Mouse (Mus musculus) monocyte, adult 2 months (primary cell): ENCODE data around the gene Olfr455.

Experiments used
- DNase-seq, 2 experiments: peaks; one replicate each; pipeline ENCODE4 v3.0.0; 2022; ENCODE audit warnings: low spot score in 2 of 2, low read depth in 1 of 2

The Olfr455 gene

DNA sequence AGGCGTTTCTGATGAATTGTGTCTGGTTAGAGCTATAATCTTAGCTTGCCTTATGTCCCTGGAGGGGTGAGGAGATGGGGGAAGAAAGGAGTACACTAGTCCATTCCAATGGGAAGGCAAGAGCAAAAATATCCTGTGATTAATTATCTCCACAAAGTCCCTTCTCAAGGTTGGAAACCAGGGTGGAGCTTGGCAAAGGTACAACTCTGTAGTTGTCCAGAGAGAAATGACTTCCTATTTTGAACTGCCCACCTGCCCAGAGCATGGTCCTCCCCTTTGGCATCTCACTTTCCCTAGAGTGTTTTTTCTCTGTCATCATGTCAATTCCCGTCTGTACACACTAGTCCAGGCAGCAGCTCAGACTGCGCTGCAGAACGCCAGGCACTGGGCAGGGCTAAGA is at the start of gene Olfr455:
TSS of gene Olfr455 (minus strand) at position 127 of the 400 bp plus-strand sequence.
- no peak for DNase-seq

DNA sequence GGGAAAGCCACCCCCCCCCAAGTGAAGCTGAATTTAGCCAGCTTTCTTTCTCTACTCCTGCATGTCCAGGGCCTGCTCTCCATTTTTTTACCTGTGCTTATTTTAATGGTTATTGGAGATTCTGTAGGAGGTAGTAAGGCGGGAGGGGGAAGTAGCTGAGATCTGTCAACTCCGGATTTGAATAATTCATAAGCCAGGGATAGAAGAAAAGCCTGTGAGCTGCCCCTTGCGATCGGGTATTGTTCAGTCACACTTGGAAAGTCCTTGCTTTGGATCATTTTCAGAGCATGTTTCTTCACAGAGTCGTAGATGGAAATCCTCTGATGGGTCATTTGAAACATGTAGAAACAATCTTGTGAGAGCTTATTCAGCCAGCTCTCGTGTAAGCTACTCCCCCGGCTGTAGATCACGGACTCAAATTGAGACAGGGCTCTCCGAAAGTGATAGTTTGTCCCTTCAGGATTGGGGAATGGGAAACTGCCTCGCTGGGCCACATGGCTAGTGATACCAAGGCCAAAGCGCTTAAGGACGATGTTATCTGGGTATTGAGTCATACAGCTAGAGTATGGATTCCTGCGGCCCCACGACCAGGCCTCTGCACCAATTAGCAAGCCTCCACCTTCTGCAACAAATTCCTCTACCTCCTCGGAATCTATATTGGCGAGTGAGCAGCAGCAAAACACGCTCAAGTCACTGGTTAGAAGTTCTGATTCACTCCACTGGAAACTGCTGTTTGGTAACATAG is 45.9 kb upstream of the Olfr455 start:
- no peak for DNase-seq

DNA sequence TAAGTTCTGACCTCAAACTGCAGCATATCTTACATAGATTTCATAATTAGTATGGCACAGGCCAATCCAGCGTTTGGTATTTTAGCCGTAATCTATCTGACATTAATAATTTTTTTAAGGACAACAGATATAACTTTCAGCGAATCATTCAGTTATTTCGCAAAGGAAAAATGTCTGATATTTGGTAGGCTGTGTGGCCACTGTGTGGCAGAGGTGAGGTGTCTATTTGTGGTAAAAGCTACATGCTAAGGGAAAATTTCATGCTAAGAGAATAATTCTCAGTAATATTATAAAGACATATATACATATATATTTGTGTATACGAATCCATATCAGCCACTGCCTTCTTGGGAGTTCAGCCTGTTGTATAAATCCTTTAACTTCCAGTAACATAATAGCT is 39.2 kb upstream of the Olfr455 start:
- DNase-seq: no peak

DNA sequence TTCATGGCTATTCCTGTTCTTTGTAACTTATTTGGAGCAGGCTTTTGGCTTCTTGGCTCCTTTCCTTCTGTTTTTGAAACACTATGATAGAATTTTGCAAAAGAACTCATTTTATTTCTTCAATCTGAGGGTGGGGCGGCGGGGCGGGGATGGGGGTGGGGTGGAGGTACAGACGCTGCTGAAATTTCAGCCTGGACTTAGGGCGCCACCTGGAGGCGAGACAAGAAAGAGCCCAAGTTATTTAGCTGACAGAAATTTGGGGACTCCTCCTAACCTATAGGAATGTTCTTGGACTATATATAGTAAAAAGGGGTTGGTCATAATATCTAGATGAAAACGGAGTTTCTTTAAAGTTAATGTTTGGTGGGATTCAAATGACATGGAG is 36.1 kb upstream of the Olfr455 start:
- no peak for DNase-seq

DNA sequence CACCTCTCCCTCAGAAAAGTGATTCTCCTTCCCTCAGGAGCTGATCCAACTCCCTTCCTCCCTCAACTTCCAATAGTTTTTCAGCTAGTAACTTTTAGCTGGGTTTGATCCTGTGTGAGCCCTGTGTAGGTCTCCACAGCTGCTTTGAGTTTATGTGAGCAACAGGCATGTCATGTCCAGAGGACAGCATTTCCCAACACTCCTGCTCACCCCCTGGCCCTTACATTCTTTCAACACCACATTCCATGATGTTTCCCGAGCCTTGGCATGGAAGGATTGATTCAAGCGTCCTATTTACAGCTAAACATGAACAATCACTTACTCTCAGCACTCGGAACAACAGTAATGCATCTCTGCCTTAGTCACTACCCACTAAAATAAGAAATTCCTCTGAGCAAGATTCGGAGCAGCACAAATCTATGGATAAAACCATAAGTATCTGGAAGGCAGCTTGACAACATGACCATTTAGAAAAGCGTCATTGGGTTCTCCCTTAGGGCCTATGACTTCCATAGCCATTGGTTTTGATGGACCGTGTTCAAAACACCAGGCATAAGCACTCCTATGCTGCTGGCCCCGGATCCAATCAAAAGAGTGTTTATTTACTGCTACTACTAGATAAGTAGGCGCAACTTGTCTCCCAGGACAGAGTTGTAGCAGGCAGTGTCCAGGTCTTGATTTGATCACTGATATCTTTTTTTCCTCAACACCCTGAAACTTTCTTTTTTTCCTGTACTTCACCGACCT is 35.5 kb upstream of the Olfr455 start:
- DNase-seq: no peak

DNA sequence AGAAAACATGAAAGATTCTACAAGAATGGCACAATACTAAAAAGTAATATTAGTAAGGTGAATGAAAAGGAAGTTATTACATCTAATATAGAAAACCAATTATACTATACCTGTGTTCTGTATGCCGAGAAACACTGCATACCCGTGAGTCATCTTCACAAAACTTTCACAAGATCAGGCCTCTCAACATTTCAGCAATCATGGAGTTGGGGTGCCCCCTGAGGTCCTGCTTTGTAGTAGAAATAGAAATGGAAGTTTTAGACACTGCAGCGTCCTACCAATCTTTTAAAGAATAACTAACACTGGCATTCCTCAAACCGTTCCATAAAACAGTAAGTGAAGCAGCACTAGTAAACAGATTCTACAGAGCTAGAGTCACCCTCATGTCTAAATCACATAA is 31.3 kb upstream of the Olfr455 start:
- no peak for DNase-seq

DNA sequence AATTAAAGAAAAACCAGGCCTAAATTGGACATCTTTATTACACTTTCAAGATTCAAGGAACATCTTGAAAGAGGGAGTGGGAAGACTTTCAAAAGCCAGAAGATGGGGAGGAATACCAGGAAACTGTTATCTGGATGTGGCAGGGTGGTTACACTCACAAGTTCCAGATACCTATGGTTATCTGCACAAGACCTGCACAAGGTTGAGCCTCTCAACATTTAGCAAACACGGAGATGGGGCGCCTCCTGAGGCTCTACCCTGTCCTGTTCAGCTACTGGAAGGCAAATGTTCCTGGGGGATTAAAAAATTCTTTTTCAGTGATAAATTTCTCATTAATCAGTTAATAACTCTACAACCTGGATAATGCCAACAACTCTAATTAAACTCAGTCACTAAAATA is 30.0 kb upstream of the Olfr455 start:
- DNase-seq: no peak

DNA sequence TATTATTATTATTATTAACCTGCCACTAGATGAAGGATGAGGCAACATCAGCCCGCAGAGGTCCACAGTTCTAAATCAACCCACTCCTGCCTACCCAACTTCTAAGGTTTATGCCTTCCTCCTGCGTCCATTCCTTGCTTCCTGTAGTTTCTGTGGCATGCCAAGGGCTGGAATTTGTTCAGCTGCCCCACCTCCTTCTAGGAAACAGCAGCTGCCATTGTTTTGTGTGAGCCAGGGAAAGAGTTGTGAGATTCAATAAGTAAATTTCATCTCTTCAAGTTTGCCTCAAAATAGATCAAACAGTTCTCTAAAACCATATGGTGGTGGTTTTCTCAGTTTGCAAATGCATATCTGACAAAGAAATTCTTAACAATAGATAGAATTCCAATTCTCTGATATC is 20.8 kb upstream of the Olfr455 start:
- no peak for DNase-seq

DNA sequence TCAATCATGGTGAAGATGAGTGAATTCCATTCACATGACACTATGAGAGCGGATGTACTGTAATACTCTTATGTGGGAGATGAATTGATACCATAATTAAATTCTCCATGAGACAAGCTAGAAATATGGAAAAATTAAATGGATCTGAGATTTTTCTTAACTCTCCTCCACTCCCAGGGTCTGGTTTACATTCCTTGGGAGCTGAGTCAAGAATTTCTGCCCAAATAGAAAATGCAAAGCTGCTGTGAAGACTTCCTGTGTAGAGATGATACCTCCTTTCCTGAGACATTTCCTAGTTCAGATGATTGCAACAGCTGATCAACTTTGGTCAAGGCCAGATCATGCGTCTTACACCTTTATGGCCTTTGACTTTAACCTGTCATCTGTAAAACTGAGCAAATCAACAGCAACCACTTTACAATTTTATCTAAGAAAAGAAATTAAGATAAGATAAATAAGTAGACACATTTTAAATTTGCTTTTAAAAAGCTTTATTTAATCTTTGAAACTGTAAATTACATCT is 18.8 kb upstream of the Olfr455 start:
- no peak for DNase-seq

DNA sequence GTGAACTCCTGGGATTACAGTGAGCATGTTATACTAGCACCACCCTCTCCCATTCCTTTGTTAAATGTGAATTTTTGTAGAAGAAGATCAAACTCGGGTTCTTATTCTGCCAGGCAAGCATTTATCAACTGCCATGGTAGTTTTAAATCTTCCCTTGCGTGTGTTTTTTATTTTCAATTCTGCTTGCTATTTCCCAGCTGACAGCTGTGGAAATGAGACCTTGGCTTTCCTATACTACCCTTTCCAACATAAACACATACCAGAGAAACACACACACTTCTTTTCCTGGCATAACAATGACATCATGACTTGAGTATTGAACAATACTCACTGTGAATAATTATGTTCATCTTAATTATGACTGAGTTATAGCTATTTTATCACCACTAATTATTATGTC is 14.9 kb upstream of the Olfr455 start:
- no peak for DNase-seq

DNA sequence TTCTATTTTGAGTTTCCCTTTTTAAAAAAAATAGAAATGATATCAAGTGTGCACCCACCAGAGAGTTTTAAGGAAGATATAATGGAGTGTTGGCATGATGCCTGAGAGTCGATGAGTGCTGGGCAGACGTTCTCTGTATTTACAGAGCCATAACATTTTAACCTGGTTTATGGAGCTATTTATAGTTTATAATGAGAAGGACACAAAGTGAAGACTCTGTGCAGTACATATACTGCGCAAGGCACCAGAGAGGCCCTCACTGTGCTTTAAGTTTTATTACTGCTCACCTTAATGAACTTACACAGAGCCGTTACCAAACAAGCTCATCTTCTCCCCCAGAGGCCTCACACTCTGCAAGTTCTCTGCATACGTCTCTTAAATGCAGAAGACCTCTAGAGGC is 13.5 kb upstream of the Olfr455 start:
- DNase-seq: no peak

DNA sequence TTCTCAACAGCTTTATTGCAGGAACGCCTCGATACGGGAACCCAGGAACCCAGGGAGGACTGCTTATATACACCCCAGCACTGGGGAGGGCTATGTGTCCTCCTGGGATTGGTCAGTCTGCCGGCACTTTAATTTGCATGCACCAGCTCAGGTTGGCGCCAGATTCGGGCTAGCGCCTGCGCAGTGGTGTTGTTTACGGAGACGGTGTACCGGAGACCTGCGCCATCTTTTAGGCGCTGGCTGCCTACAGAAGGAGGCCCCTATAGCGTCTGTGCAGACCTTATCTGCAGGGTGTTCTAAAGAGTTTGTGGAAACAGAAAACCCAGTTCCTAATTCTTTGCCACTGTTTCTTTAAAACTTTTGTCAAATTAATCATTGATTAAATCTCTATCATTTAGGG is 11.3 kb upstream of the Olfr455 start:
- DNase-seq: no peak

DNA sequence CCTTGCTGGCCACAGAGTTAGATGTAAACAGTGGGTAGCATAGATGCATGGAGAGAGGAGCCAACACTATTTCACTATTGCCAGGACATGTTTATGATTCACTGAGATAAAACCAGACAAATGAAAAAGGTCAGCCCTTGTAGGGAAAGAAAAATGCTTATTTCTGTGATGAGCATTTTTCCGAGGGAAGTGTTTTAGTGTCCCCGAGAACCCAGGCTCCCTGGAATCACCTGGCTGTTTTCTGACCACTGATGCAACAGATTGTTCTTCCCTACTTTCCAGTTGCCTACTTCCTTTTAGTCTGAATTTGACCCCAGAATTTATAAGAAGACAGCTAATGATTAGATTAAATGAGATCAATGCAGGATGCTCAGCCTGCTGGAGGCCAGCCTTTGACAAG is 1.2 kb downstream of the Olfr455 start:
- no peak for DNase-seq

DNA sequence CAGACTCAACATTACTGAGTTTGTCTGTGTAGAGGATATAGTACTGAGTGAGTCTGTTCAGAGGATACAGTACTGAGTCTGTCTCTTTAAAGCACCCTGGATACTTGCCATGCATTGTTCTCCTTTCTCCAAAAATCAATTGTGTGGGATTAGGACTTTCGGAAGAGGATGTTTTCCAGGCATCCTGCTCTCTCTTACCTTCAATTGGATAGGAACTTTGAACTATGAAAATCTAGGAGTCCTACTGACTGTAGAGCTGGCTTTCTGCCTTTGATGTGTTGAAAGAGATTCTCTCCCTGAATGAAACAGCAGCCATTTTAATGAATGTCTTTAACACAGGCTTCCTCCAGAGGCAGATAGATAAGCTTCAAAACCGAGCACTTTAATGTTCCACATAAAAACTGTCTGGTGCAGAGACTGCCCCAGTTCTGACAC is 1.9 kb downstream of the Olfr455 start:
- no peak for DNase-seq

DNA sequence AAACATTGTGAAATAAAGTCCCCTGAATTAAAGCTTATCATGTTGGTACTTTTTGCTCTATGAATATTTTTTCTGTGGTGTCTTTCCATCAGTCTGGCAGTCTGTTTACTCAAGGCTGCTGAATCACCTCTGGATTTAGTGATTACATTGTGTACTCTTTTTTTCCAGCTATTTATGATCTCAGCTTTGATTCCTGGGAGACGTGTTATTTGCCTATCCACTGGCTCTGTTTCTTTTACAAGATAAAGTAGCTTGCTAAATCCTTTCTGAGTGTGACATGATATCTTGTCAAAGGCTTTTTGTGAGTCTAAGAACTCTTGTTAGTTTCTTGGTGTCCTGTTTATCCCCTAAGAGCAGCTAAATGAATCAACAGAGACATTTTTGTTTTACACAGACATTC is 2.5 kb downstream of the Olfr455 start:
- no peak for DNase-seq

DNA sequence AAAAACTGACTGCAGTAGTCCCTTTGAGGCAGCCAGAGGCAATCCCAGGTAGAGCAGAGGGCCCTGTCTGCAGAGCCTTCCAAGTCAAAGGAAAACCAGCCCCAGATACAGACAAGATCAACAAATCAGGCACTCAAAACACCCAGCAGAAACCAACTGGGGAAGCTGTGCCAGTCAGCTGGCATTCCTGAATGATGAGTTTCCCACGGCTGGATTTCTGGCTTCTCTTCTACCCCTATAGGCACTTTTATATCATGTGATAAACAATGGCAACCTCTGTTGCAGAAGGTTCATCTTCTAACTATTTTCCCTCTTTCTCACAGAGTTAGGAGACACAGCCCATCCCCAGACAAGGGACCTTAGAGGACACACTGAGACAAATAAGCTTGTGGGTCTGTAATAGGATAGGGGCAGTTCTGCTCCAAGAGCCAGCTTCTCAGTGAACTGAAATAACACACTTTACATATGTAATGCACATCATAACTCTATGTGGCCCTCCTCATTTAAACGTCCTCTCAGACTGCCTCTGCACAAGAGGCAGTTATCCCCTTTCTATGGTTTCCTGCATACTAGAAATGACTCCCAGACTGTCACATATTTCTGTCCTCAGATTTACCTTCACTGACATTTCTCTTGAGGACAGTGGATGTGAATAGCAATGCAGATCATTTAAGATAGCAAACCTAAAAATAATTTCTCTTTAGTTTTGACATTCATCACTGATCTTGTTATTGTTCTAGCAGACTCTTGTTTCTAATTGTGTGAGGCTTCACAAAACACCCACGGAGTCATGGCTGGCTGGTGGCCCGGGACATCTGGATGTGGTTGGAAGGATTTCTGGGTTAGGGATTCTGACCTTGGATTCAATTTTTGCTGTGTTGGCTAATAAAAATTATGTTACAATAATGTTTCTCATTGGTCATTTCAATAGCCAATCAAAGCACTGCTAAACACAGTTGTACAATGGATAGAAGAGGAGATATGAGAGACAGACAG is 5.1 kb downstream of the Olfr455 start:
- DNase-seq: no peak

DNA sequence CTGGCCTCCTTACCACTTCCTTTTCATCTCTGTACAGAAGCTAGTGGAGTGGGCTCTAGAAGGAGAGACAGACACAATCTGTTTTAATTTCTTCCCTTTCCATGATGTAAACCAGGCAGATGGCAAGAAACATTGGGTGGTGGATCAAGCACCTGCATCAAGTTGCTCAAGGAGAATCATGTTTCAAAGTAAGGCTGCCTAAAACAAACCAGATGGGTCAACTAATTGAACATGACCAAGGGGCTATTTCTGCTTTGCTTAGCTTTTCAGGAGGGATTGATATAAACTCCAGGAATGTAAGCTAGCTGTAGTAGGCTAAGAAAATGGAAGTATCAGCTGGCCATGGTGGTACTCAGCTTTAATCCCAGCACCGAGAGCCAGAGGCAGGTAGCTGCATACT is 6.7 kb downstream of the Olfr455 start:
- DNase-seq: no peak

DNA sequence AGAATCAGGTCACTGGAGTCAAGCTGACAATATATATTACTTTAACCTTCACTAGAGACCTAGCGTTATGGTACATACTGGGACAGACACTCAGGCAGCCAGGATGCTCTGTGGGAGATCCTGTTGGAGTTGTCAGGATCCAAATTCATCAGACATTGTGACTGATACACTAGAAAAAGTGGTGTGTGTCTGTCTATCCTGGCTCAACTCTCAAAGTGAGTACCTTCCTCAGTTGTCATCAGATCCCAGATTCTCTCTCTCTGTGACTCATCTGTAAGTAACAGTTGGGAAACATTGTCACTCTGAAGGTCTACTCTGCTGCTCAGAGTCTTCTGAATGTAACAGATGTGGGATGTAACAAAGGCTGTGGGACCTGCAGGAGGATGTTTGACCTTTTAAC is 7.7 kb downstream of the Olfr455 start:
- no peak for DNase-seq

DNA sequence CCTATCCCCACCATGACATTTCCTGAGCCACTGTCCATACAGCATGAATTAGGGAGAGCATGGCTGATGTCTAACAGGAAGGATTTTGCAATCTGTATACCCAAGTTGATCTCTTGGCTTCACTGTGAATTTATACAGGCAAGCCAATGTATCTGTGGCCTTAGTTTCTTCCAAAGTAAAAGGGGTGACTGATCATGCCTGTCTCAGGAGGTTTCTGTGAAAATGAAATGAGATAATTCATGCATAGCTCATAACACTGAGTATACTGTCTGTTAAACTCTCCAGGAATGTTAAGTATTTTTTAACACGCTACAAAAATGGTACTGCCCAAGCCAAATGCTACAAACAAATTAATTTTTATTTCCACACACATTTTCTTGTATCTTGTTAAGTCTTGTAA is 33.9 kb downstream of the Olfr455 start:
- DNase-seq: no peak

DNA sequence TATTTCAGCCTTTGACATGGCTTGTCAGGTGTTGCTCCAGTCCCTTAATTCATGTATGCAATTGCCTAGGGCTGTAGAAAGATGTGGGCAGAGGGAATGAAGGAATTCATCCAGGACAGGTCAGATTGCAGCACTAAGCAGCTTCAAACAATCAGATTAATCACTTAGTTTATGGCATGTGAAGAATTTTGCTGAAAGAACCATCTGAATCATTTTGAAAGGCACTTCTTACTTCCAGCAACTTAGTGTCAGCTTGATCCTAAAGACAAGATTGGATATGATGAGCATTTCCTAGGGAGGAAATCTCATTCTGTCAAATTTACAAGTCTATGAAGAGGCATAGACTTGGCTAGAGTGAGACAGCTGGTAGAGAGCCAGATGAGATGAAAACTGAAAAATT is 38.1 kb downstream of the Olfr455 start:
- no peak for DNase-seq

DNA sequence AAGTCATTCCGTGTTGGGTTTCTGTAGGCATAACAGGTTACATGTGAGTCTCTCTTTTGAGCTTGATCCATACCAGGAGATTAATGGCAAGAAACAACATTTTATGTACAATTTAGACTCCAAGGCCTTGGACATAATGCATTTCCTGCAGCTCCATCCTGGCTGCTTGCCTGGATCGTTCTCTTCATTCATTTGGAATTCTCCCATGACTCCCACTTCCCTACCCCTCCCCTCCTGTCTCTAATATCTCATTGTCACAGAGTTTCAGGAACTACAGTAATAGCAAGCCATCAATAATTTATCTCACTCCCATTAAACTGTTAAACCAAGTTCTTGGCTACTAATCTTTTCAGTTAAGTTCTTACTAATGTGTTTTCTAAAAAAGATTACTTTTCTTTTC is 43.9 kb downstream of the Olfr455 start:
- no peak for DNase-seq
